Mouse (Mus musculus) frontal cortex, adult 2 months (tissue): Measurements from ENCODE around the gene Eif2d. TPM values are rescaled to one million over a fixed set of nuclear protein-coding genes. Genes with fewer than 3 reads are reported as not detected.
"Not testable (repeated sequence)": the region's sequence is repeated elsewhere in the genome, so short reads cannot be mapped to it uniquely, and the experiment has no call there.

Experiments
- DNase-seq, 2 experiments: peaks; one replicate each; pipeline ENCODE4 v3.0.0; 2022; ENCODE audit warnings: low spot score in 1 of 2; ENCODE audit errors: extremely low spot score in 1 of 2
- polyA plus RNA-seq: library from polyadenylated mRNA; depleted of rRNA; stranded (reverse); fragments of >200 nt; gene quantifications from 2 replicates; pipeline ENCODE4 v1.2.3, GENCODE M21; 2012

The Eif2d gene
- polyA plus RNA-seq, 1 experiment, result 54.2 TPM

DNA sequence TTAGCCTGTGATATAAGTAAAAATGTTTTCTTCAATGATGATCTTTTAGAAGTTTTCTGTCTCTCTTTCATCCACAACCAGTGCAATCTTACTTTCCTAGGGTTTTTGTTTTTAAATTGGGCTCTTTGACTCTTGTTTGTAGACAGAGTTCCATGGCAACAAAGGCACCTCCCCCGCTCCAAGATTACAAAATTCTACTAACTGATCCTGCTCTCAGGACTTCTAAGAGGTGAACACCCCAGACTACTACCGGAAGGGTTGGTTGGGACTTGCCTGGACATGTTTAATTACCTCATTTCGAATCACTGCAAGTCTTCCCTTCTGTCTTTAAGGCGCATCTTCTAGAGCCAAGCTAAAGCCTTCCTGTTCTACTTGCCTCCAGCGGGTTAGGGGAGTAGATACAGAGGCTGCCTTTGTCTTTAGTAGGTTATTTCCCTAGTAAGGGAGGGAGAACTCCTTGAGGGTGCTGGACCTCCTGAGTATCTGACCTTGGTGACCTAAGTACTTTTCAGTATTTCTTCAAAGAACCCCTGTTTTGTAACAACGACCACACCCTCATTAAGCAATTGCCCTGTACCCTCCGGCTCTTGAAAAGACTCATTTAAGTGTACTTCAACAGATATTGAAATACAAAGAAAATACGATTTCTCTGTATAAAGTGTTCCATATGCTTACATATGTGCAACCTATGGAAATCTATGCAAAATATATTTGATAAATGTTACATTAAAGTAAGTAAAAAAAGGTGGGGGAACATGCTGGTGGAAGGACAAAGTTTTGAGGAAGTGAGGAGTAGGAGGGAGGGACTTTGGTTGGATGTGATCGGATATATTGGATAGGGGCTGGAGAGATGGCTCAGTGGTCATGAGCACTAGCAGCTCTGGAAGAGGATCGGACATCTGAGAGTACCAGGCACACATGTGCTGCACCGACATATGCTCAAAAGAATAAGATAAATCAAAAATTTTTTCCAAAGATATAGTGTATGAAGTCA lies 13.6 kb upstream of the Eif2d start:
- no peak for DNase-seq

DNA sequence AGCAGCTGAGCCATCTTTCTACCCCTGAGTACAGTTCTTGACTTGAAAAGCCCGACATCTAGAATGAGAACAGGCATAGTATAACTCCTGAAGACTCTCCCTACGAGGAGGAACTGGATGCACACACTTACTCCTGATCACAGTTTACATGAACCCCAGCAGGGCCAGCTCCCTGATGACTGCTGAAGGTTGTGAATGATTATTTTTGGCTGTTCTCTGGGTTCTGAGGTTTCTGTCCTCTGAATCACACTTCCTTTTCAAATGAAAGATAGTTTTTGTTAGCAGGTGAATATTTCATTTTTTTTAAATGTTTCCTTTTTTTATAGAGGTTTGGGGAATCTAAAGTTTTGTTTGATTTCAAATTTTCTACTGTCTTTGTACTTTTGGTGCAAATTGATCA lies 11.5 kb upstream of the Eif2d start:
- DNase-seq, result no peak

DNA sequence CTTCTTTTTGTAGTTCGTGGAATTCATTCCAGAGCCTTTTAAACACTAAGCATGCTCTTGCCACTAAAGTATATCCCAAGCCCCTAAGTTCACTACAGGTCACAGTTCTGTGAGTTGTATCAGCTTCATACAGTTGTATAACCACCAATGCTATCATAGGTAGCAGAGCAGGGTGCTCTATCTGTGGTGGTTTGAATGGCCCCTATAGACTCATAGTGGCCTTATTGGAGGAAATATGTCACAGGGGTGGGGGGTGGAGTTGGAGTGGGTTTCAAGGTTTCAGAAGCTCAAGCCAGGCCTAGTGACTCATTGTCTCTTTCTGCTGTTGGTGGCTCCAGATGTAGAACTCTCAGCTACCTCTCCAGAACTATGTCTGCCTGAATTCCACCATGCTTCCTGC lies 10.5 kb upstream of the Eif2d start:
- no peak for DNase-seq

DNA sequence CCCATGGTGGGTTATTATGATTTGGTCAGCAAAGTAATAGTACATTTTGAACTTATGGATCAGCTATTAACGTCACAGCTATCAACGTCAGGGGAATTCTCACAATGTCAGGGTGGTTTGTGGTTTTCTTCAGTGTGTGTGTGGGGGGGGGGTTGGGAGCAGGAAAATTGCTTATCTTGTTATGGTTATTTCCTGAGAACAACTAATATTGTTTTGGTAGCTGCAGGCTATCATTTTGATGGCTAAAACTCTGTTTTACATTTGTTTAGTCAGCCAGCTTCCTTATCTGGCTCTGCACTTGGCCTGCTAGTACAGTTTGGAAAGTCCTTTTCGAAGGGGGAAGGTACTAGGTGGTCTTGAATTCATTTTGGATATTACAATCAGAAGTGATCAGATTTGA lies 7.8 kb upstream of the Eif2d start:
- DNase-seq, result not testable (repeated sequence)

DNA sequence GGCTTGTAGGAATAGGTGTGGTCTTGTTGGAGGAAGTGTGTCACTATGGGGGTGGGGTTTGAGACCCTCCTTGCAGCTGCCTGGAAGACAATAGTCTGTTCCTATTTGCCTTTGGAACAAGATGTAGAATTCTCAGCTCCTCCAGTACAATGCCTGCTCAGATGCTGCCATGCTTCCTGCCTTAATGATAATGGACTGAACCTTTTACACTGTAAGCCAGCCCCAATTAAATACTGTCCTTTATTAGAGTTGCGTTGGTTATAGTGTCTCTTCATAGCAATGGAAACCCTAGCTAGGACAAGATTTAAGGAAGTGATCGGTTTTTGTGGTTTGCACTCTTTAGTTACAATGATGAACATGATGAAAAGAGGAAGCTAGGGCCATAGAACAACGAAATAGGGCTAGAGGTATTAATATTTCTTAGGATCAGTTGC lies 6.8 kb upstream of the Eif2d start:
- DNase-seq, result no peak

DNA sequence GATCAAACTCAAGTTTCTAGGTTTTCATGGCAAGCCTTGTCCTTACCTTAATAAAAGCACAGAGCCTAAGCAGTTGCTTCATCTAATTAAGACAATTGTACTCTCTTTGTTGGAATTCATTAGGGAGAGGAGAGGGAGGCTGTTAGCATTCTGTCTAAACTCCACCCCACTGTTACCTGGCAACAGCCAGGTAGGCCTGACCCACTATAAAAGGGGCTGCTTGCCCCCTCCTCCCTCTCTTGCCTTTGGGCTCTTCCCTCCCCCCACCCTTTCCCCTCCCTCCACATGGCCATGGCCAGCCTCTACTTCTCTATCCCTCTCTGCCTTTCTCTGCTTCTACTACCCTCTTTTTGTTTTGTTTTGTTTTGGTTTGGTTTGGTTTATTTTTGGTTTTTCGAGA lies 3.5 kb upstream of the Eif2d start:
- DNase-seq, result no peak

DNA sequence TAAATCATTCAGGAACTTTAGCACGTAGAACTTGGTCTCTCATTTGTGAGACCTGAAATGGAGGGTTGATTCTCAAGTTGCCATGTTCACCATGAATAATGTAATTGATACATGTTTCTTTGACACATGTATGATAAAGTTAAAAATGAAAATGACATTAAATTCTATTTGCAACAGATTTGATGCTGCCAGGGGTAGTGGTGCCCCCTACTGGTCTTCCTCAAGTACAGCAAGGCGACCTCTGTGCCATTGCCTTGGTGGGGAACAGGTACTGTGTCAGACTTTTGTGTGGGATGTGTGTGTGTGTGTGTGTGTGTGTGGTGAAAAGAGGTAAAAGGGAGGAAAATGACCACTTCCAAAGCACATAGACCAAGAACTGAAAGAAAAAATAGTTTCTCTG lies 2.5 kb downstream of the Eif2d start:
- peak in 1 of 2 experiments; percentile 58 for DNase-seq

DNA sequence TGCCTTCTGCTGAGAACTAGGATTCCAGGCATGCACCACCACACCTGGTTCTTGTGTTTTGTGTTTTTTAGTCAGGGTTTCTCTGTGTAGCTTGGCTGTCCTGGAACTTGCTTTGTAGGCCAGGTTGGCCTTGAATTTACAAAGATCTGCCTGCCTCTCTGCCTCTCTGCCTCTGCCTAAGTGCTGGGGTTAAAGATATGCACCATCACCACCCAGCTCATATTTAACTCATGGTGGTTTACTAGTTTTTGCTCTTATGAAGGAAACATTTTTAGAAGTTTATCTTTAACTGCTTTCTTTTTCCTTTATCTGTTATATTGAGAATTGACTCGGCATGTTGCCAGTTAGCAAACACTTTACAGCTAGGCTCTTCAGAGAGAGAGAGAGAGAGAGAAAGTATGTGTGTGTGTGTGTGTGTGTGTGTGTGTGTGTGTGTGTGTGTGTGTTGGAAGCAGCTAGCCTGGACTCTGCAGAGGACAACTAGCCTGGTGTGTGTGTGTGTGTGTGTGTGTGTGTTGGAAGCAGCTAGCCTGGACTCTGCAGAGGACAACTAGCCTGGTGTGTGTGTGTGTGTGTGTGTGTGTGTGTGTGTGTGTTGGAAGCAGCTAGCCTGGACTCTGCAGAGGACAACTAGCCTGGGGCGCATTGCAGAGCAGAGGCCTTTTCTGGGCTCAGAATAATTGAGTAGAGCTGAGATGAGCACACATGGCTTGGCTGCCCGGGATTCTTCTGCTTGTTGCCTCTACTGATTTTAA lies 6.8 kb downstream of the Eif2d start:
- DNase-seq, result not testable (repeated sequence)

DNA sequence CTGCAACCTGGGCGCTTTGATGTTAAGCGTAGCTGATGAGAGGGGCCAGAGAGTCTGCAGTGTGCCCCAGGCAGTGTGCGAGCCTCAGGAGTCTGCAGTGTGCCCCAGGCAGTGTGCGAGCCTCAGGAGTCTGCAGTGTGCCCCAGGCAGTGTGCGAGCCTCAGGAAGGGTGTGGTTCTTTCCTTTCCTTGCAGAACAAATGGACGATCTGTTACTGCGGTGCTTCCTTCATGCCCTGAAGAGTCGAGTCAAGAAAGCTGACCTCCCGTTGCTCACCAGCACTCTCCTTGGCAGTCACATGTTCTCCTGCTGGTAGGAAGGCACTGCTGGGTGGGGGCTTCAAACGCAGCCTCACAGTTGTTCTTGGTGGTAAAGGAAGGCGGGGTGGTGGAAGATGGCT lies 8.1 kb downstream of the Eif2d start:
- DNase-seq, result no peak

DNA sequence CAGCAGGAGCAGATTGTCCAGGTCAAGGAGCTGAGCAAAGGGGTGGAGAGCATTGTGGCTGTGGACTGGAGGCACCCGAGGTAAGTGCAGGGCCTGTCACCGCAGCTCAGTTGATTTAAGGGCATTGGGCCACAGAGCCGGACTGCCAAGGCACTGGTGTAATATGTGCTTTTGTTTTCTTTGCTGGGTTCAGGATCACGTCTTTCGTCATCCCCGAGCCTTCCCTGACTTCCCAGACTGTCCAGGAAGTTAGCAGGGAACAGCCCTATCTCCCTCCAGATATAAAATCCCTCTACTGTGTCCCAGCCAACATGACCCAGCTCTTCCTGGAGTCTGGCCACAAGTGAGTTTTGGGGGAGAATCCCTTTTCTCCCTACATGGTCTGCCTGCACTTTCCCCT lies 11.4 kb downstream of the Eif2d start:
- no peak for DNase-seq

DNA sequence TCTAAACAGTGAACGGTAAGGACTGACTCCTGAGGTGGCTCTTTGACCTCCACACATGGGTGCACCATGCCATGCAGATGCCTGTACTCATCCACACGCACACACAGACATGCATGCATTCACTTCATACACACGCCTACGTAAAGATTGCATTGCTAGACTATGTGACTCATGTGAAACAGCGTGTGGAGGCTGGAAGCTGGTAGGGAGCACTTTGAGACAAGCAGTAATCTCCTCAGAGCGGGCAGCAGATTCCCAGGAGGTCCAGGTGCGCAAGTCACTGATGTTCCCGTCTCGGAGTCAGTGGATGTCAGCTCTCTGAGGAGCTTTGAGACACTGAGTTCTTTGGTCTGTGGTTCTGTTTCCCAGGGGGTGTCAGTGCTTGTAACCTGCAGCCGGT lies 14.6 kb downstream of the Eif2d start:
- DNase-seq, result peak; percentile 61 to 64

DNA sequence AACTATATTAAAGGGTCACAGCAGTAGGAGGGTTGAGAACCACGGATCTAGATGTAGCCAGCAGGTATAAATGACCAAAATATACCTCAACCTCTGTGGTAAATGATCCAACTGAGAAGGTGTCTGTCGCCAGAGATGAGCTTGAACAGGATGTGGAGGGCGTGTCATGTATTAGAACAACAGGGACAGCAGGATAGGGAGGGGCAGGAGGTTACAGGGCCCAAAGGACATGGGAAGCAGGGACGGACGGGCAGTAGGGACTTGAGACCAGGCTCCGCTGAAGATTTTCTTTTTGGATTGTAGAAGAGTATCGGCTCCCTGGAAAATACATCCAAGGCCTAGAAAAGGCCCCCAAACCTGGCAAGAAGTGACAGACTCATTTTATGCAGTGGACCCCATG lies 20.0 kb downstream of the Eif2d start:
- no peak for DNase-seq

DNA sequence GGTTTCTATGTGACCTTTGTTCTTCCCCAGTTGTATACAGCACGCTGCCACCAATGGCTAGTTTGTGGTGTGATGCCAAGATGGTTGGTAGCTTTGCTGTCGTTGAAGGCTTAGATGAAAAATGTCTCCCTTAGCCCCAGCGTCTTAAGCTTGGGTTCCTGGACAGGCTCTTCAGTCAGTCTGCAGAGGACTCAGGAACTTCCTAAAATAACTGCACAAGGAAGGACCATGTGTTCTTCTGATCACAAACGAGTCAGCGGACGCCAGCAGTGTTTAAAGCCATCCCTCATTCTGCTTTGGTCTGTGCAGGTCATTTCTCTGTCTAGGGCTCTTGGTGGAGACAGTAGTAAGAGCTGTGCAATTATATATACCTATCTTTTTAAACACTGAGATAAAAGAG lies 20.8 kb downstream of the Eif2d start:
- DNase-seq, result no peak

DNA sequence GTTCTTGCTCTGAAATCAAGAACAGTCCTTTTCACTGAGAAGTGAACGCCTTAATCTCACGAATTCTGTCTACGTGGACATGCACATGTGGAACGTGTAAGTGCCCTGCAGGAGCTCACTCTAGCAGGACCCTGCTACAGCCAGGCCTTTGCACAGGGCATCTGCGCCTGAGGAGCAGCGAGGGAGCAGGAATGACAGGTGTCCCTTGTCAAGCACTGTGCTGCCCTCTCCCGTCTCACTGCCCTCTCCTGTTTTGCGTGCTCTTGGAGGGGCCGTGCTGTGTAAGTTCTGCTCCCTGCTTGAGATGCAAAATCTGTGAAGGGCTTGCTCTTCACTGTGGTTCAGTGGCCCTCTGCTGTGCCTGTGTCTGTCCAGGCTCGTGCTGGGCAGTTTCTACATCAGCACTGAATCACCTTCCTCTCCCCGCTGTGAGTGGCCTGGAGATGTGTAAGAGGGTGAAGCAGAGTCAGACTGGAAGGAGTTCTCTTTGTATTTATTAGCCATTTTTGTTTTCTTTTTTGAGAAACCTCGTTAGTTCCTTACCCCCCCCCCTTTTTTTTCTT lies 21.4 kb downstream of the Eif2d start:
- DNase-seq, result no peak

DNA sequence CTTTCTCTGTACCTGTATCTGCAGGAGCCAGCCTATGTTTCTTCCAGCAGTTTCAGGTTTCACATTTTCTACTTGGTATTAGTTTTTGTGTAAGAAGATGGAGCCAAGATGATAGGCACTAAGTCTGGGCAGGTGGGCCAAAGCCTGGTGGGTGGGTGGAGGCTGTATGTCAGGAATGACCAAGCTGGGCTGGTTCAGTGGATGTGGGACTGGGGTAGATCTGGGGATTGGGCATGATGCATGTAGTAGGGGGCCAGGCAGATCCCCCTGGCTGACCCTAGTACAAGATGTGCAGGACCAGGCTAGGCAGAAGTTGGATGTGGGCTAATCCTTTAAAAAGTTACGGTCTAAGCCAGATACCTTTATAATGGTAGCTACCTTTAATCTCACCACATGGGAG lies 22.2 kb downstream of the Eif2d start:
- no peak for DNase-seq

DNA sequence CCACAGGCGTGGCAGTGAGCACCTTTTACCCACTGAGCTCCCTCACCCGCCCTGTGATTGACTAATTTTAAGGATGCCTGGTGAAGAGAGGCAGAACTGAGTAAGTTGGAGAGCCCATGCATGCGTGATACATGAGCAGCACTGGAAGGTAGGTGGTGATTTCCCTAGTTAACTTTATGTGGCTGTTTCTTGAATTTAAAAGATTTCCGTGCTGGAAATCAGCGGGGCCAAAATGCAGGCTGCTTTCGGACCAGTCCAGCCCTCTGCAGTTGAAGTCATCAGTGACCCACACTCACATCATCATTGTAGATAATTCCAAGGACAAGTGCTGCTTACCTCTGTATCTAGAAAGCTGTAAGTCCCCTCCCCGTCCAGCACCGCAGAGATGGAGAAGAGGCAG lies 22.8 kb downstream of the Eif2d start:
- no peak for DNase-seq

DNA sequence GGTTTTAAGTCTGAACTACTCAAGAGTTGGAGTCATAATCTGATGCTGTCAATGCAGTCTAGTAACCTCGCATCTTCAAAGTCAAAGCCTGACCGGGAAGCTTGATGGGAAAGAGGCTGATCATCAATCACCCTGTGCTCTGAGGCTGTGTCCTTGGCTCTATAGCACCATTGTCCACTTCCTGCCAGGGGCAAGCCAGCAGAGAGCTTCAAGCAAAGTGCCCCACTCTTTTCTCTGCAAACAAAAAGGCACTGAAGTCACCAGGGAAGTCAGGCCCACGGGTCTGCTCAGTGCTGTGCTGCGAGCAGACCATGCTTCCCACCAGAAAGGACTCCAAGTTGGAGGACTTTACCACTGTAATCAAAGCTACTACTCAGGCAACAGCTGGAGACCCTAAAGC lies 24.3 kb downstream of the Eif2d start:
- DNase-seq, result no peak

DNA sequence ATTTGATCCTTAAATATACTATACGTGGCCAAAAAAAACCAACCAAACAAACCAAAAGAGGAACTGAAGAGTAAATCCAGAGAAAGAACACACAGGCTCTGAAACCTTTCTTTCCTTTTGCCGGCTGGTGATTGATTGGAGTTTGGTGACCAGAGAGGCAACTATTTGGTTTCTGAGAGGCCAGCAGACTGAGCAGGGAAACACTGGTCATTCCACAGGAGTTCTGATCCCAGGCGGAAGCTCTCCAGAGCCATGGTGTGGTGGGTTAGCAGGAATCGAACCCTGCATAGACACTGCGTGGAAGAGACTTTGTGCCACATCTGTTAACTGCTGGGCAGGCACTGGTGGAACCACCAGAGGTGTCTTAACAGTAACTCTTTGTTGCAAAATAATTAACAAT lies 25.1 kb downstream of the Eif2d start:
- no peak for DNase-seq

DNA sequence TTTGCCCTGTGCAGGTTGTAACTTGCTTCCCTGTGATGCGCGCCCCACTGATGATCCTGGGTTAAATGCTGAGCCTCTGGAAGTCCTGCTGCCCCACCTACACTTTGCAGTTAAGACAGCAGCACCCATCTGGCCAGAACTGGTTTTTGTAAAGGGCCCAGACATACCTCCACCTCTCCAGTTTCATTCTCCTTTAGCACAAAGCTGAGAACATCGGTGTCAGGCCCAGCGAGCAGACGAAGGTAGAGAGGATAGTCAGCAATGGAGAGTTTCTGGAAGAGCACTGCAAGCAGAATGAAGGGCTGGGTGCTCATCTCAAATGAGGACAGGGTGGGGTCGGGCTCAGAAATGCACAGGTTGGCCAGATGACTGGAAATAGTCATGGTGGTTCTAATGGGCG lies 27.4 kb downstream of the Eif2d start:
- no peak for DNase-seq

DNA sequence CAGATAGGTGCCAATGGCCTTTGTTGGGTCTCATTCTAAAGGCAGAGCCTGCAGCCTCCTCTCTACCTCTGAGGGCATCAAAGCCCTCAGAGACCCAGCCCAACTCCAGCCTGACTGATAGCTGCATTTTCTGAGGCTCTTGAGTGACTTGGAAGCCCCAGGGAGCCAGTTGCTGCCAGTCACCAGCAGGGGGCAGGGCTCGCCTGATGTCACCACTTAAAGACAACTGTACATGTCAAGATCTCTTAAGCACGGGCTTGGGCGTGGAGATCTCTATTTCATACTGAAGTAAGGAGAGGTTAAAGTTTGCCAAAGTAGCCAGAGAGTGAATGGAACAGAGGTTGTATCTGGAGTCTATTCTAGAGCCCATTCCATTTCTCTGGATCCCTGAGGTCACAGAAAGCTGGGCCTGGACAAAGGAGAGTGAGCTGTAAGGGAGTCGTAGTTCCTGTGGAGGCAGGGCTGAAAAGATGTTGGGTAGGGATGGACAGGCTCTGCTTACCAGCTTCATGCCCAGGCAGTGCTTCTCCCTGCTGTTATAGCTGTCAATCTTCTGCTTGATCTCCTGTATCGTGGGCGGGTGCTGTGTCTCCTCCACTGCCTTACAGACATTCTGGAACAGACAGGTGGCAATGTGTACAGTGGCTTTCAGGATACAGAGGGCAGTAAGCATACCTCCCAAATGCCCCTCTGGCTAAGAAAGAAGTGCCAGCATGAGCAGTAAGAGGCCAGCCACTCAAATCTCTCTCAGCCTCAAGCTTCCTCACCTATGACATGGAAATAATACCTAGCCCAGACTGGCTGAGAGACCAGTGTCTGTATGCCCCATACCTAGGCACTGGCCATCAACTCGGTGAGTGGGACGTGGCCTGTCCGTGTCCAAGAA lies 28.9 kb downstream of the Eif2d start:
- DNase-seq, result peak; percentile 41 to 87
